Mouse (Mus musculus) adipocyte (in vitro differentiated cells): Measurements from ENCODE around the gene Smarce1.
"Not testable (repeated sequence)": the region's sequence is repeated elsewhere in the genome, so short reads cannot be mapped to it uniquely, and the experiment has no call there.

ENCODE experiments used
- DNase-seq: peaks from one replicate; pipeline ENCODE4 v3.0.0-alpha.2; 2016; ENCODE audit warnings: low spot score

Gene Smarce1

DNA sequence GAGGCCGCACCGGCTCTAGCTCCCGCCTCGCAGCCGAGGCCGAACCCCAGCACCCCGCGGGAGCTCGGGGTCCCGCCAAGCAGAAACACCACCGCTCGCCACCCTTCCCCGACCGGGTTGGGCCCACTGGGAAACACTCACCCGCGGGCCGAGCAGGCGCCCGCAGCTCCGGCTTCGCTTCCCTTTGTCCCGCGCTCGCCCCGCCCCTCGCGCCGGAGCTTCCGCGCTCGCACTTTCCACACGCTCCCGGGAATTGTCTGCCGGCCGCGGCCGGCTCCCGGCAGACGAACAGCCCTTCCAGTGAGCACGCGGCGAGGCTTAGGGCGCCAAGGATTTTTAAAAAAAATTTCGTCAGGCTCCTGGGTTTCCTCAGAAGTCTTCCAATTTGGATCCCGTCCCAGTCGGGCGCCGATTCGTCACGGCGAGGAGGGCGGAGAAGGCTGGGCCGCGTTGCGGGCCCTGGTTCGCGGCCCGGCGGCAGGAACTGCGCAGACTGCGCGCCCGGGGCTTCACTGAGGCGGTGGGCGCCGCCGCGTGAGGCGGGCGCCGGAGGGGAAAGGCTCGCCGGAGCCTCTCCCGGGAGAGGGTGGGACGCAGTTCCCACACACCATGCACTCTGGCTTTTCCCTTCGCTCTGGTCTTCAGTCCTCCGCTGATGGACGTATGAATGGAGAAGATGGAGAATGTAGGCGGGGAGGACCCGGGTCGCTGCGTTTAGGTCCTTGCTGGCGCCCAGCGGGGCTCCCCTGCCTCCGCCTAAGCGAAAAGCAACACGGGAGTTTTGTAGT is at the start of gene Smarce1:
Smarce1 (minus strand) TSS at position 757 of the 788 bp plus-strand sequence.
- peak; percentile 87 for DNase-seq

DNA sequence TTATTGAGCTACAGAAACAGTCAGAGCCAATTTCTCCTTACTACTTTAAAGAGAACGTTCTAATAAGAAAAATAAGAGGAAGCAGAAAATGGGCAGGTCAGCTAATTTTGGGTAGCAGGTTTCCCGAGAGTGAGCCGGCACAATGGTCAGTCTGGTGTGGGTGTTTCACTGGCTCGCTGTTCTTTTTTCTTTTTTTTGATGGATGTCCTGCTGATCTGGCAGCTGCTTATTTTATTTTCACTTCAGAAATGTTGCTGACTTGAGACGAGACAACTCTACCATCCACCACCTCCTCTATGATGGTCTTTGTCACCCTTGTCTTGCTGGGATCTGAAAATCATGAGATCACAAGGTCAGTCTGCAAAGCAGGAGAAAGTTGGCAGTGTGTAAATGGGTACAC is 49.2 kb upstream of the Smarce1 start:
- DNase-seq = no peak

DNA sequence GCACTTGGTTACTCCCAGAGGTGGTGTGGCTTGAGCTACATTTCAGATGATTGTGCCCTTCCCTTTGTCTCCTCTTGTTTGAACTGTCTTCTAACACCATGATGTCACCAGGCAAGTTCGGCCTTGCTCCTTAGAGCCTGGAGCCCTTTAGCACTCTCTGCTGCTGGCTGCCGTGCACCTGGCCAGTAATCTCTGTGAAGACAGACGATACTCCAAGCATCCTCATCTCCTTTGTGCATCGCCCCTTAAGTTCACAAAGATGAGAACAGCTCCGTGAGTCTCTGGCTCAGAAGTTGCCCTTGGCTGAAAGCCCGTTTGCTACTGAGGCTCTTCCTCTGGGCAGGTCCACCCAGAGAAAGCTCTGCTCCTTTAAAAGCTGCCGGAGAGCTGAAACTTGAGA is 46.0 kb upstream of the Smarce1 start:
- DNase-seq = no peak

DNA sequence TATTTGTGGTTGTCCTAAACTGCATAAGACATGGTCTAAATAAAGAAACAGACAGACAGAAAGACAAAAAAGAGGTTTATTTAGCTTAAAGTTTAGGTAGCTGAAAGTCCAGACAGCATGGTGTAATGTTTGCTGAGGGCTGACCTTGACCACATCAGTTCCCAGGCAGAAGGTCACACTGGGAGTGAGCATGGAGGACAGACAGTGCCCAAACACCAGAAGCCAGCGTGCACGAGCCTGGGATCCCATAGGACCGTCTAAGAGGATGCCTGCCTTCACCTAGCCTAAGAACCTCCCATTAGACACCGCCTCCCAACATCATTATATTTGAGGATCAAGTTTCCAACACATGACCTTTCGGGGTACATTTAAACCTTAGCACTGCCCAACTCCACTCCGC is 44.8 kb upstream of the Smarce1 start:
- DNase-seq = no peak

DNA sequence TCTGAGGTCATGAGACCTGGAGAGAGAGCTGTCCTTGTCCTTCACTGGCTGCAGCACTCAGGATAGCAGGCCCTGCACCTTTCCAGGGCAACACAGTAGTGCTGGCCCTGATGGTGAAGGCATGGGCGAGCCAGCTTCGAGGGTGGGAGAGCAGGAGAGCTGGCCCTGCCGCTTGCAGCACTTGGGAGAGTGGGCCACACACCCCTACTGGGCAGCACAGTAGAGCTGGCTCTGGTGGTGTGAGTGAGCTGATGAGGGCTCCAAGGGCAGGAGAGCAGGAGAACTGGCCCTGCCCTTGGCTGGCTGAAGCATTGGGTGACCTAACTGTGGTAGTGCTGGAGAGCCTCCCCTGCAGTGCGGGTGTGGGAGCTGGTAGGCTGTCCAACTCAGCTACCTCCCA is 41.9 kb upstream of the Smarce1 start:
- no peak for DNase-seq

DNA sequence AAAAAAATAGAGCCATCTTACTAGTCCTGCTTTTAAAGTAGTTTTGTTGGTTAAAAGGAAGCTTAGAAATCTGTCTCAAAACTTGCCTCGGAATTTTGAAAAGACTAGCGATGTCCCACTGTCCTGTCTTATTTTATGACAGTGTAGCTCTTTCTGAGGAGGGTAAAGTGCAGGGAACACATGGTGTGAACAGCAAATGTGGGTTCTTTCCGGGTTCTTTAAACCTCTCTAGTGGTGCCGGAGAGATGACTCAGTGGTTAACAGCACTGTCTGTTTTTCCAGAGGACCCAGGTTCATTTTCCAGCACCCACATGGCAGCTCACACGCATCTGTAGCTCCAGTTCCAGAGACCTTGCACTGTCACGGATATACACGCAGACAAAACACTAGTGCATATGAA is 38.4 kb upstream of the Smarce1 start:
- no peak for DNase-seq

DNA sequence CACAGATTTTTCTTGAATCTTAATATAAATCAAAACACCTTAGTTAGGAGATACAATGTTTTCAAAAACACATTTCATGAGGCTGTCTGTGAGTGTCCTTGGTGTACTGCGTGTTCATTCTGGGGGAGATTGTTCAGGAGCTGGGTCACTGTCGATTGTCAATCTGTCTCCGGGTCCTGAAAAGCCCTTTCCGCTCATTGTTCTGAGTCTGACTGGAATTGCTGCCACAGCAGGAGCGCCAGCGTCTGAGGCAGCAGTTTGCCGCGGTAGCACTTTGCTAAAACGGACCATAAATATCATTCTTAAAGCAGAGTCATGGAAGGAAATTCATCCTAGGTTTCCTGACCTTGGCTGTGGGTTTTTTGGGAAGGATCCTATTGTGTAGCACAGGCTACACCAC is 35.0 kb upstream of the Smarce1 start:
- no peak for DNase-seq

DNA sequence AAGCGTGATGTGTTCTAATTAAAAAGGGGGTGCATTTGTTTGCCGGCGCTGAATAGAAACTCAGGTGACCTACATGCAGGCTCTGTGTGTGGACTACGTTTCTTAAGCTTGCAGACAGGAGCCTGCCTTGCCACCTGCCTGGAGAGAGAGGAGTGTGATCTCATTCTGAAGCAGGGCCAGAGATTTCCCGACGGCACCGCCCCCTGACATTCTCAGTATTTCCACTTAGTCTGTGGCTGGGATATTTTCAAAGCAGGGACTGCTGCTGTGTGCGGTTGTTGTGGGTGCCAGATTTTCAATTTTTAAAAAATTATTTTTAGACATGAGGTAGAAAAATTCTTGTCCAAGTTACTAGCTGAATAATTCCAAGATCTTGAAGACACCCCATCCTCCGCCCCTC is 34.4 kb upstream of the Smarce1 start:
- no peak for DNase-seq

DNA sequence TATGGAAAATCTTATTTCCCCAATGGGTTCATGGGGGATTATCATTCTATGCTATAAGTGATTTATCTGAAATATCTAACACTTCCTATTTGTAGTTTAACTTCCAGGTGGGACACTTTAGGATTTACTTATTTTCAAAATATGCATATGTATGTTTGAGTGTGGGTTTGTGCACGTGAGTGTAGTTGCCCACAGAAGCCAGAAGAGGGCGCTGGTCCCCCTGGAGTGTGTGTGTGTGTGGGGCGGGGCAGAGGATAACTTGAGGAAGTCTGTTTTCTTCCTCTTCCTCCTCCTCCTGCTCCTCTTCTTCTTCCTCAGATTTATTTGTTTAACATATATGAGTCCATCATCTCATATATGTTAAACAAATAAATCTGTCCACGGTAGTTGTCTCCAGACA is 25.4 kb upstream of the Smarce1 start:
- no peak for DNase-seq

DNA sequence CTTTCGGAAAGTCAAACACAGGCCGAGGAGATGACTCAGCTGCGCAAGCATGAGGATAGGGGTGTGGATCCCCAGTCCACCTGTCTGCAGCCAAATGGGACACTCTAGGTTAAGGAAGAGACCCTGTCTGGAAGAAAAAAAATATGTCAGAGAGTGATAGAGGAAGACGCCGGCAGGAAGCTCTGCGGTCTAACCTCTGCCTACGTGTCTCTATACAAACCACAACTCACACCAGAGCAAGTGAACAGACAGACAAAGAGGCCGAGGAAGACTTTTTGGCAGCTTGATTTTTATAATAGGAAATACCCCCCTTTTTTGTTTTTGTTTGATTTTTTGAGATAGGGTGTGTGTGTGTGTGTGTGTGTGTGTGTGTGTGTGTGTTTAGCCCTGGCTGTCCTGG is 24.5 kb upstream of the Smarce1 start:
- no peak for DNase-seq

DNA sequence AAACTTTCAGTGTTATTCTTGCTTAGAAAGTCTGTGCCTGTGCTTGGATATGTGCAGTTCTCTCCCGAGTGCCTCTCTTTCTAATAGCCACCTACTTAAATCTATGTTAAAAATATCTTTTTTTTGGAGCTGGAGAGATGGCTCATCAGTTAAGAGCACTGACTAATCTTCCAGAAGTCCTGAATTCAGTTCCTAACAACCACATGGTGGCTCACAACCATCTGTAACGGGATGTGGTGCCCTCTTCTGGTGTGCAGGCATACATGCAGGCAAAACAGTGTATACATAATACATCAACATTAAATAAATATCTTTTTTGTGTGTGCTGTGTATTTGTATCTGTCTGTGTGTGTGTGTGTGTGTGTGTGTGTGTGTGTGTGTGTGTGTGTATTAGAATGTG is 23.1 kb upstream of the Smarce1 start:
- DNase-seq = no peak

DNA sequence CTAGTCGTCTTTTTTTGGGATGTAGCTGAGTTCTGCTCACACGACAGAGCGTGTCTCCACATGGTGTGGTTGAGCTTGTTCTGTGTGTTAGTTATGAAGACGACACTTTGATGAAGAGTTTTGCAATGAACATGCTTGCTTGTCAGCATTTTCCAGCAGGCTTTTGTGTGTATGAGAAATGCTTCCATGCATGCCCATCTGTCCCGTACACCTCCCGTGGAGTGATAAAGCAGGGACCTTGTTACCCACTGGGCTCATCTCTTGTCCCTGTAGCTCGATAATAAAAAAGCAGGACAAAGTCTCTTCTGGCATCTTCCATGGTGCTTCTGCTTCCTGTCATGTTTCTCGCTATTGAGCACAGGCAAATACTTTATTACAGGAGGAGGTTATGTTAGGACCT is 21.9 kb upstream of the Smarce1 start:
- DNase-seq = no peak

DNA sequence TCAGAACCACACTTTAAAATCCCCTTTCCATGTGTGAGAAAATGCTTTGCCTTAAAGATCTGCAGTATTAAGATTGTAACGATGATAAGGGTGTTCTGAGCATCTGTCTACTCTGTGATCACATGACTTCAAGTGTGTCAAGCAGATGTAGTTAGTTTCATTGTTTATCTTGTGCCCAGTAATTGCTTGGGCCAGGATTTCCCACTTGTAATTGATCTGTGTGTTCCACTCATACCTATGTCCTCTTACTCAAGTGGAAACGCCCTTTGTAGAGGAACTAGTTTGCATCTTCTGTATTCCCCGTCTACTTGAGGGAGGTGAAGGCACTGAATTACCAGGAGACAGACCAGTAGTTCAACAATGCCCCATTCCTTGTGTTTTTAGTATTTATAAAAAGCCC is 19.8 kb upstream of the Smarce1 start:
- DNase-seq = no peak

DNA sequence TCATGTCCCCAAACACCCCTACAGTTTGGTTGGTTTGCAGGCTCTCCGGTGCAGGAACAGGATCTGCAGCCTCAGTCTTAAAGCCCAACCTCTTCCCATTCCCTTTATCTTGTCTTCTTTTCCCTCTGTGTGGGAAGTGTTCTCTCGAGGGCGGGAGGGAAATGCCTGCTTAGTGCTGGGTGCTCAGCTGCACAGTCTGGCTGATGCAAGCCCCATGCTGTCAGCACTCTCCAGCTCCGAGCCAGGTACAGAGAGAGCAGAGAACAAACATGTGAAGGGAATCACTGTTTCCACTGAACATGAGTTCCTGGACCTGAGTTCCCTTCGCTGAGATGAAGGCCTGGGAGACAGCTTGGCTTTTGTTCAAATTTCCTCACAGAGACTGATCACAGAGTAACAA is 19.4 kb upstream of the Smarce1 start:
- no peak for DNase-seq

DNA sequence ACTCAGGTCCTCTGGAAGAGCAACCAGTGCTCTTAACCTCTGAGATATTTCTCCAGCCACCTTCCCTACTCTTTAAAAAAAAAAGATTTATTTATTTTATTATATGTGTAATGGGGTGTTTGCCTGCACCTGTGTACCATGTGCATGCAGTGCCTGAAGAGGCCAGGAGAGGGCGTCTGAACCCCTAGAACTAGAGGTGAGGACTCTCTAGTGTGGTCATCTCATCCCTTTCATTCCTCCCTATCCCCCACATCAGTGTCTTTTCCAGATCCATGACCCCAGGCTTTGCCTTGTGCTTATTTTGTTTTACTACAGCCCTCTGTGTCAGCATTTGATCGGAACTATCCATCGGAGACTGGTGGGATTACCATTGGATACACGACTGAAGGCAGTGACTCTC is 18.3 kb upstream of the Smarce1 start:
- DNase-seq = no peak

DNA sequence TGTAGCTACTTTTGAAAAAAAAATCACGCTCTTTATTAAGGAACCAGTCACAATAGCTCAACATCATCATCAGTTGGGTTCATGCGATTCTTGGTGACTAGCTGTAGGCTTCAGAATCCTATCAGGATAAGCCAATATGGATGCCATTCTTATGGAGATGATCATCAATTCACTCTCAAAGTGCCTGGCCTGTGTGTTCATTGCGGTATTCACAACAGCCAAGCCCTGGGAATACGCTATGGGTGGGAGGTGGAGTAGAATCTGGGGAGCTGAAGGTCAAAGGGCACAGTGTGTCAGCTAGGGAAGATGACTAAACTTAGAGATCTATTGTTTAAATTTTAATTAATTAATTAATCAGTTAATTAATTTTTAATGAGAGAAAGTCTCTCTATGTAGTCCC is 17.1 kb upstream of the Smarce1 start:
- DNase-seq = no peak

DNA sequence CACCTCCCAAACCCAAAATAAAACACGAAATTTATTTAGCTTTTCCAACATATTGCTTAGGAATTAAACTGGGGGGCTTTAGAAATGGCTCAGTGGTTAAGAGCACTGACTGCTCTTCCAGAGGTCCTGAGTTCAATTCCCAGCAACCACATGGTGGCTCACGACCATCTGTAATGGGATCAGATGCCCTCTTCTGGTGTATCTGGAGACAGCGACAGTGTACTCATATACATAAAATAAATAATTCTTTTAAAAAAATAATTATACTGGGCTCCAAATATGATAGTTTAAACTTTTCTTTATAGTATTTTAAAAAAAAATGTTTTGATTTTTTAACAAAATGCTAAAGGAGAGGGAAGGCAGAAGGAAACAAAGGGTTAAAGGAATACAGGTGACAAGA is 13.7 kb upstream of the Smarce1 start:
- DNase-seq = not testable (repeated sequence)

DNA sequence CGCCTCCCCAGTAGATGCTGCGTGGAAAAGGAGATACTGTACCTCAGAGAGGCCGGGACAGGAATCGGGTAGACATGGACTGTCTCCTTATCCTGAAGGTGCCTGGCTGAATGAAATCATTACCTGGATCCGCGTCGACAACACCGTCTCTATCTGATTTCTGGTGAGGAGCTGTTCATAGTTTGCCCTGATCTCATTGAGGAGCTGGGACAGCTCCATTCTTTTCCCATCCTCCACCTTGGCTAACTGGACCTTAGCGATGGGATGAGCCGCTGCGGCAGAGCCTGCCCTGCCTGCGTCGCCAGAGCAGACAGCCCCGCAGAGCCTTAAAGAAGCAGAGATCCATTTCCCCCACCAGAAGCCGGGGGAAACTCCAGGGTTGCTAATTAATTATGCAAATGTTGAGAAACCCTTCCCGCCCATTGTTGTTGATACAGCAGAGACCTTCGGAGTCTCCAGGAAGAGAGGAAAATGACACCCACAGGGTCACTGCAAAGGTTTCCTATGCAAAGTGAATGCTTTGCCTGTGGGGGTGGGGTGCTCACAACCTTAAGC is 13.1 kb upstream of the Smarce1 start, which contains the start of gene Krt222:
Krt222 (minus strand) TSS at position 266 of the 555 bp plus-strand sequence.
- DNase-seq = no peak

DNA sequence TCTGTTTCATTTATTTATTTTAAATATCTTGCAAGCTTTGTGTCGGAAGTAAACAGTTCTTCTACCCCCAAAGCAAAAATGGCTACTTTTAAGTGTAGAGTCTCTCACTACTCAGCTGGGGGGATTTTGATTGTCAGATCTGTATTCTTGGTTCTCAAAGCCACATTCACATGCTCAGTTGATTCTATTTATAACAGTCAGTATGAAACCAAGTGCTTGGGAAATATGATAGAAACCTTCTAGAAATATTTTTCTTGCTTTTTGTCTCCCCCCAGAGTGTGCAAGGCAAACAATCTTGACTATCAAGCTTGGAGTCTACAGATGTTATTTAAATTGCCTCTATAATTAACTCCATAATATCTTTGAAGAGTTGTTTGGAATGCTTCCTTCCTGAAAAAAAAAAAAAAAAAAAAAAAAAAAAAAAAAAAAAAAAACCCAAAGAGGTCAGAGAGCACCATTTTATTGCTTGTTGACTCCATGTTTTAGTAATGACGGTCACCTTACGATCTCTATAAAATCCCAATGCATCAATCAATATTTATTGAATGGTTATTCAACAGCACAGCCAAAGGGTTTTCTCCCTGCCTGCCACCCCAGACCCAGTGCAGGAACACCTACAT is 12.5 kb upstream of the Smarce1 start:
- no peak for DNase-seq

DNA sequence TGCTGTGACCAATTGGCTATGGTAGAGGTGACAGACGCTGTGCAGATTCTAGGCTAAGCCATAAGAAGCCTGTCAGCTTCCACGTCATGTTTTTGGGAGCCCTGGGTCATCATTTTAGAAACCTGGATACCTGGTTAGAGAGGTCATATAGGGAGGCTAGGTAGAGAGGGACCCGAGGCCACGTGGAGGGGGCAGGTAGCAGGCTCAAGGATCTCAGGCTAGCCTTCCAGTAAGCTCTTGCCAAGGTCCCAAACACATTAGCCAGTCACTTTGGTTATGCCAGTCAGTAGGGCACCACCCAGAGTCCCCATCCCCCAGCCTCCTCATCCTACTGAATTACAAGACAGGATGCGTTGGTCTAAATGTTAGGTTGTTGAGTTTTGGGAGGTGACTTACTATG is 11.2 kb upstream of the Smarce1 start:
- no peak for DNase-seq

DNA sequence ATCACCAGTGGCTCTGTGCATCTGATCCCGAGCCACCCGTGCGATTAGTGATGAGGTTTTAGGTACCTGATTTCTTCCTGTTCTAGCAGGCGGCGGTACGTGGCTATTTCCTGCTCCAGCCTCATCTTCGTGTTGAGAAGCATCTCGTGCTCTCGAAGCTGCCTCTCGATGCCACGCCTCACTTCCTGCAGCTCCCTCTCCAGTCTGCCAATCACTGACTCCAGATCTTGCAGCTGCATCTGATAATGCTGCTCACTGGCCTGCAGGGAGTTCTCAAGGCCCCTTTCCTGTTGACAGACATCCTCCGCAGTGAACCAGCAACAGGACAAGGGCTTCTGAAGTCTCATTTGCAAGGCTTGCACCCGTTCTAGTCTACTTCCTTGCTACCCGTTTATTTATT is 7.7 kb upstream of the Smarce1 start:
- DNase-seq = no peak

DNA sequence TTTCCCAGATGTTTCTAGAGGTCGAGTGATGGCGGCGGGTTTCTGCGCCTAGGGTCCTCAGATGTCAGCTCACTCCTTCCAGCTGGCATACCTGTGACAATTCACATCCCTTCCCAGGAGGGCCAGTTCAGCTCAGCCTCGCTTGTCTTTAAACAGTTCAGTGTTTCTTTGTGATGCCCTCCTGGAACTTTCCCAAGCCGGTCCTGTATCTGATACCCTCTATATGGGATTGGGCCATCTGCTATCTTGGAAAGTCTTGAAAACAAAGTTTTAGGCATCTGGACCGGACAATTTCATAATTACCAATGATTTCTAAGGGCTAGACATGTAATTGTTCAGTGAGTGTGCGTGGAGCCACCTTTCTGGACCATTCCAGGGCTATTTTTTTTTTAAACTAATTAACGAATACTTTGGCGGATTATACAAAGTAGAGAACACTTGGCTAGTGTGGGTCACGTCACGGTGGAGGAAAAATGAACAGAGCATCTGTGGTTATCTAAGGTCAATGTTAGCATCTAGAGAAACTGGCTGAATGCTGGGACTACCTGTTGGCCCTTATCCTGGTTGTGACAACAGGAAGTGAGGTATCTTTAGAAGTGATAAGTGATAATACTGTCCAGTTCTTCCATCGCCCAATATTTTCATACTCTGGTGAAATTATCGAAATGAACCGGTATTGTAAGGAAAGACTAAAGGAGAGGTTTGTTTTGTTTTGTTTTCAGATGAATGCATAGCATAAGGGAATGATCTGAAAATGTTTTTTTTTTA is 416 bp upstream of the Smarce1 start:
- no peak for DNase-seq
